Mouse (Mus musculus) adrenal gland, postnatal 36 days (tissue): ENCODE measurements at regions not wholly inside any gene's neighbourhood (a gene's known extent, or its start where the extent isn't known, plus 50 kb on each side); places are given as distances from the start of the nearest gene placed in this dataset.
"Not testable (repeated sequence)": the region's sequence is repeated elsewhere in the genome, so short reads cannot be mapped to it uniquely, and the experiment has no call there.

ENCODE experiments used
- DNase-seq, 2 experiments: peaks; one replicate each; pipeline ENCODE4 v3.0.0; 2021; ENCODE audit warnings: mixed read lengths in 1 of 2

GRCm38 (mm10) chr2:160507816-160508564 is 137.7 kb upstream of the Top1 start:
- no peak for DNase-seq

DNA sequence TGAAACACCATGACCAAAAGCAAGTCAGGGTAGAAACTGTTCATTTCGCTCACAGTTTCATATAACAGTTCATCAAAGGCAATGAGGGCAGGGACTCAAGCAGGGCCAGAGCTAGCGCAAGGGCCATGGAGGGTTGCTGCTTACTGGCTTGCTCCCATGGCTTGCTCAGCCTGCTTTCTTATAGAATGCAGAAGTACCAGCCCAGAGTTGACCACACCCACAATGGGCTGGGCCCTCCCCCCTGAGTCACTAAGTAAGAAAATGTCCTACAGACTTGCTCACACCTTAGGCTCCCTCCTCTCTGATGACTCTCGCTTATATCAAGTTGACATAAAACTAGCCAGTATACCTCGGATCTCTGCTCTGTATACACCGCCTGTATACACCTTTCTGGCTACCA is 135.5 kb upstream of the Top1 start:
- DNase-seq, result no peak

DNA sequence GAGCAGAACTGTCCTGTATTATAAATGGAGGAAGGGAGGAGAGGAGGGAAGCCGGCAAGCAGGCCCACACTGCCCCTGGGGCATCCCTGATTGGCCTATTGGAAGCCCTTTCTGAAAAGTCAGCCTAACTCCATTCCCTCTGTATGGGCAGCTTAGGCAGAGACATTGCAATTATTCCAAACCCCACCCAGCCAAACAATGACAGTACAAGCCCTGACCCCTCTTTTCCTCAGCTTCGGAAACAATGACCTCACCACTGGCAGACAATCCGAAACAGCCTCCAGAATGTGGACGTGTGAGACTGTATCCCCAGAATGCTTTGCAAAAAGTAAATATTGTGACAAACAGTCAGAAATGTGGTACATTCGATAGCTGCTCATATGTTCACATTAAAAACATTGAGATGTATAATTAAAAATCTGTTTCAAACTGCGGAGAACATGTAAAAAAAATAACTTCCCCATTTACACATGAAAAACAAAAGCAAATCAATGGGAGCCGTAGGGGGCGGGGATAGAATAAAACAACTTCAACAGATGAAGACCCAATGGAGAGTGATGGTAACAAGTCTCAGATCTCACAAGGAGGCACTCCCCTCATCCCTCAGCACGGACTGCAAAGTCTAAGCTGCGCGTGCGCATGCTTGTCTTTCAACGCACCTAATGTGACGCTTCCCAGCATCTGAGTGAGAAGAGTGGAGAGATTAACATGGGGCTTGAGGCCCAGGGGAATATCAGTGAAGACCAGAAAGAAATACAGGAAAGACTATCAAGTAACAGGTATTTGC is 134.9 kb upstream of the Top1 start:
- no peak for DNase-seq

GRCm38 (mm10) chr2:160515621-160516020 is 130.1 kb upstream of the Top1 start:
- no peak for DNase-seq

- no peak for DNase-seq
Measured at GRCm38 (mm10) chr2:160516526-160516925, 129.2 kb upstream of the Top1 start.

DNA sequence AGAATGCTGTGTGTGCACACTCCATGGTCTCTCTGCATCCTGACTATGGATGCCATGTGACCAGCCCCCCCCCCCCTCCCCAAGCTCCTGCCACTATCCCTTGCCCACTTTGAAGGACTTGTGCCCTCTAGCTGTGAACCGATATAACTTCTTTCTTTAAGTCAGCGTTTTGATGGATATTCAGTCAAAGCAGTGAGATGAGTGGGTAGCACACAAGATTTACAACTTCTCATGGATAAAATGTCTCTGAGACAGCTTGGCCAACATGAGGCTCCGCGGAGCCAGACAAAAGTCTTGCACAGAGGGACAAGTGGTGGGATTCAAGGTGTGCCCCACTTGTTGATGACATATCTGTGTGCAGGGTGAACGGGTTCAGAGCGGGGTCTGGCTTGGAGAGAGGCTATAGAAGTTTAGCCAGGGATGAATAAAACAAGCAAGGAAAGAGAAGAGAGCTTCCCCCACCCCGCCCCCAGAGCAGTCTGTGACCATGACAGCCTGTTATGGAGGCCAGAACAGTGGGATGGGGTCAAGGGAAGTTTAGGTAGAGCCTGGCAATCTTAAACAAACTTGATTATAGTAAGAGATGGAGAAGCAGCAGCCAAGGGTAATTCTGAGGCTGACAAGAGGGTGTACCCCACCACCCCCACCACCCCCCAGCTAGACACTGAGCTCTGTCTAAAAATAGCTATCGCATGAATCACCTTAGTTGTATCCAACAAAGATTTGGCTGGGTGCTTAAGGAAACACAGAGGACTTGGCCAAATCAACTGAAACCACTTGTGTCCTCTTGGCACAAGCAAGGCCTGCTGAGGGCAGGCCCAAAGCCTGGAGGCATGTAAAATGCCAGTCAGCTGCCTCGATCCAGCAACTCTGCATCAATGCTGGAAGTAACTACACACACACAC is 120.1 kb upstream of the Top1 start:
- peak; percentile 12 to 14 for DNase-seq

DNA sequence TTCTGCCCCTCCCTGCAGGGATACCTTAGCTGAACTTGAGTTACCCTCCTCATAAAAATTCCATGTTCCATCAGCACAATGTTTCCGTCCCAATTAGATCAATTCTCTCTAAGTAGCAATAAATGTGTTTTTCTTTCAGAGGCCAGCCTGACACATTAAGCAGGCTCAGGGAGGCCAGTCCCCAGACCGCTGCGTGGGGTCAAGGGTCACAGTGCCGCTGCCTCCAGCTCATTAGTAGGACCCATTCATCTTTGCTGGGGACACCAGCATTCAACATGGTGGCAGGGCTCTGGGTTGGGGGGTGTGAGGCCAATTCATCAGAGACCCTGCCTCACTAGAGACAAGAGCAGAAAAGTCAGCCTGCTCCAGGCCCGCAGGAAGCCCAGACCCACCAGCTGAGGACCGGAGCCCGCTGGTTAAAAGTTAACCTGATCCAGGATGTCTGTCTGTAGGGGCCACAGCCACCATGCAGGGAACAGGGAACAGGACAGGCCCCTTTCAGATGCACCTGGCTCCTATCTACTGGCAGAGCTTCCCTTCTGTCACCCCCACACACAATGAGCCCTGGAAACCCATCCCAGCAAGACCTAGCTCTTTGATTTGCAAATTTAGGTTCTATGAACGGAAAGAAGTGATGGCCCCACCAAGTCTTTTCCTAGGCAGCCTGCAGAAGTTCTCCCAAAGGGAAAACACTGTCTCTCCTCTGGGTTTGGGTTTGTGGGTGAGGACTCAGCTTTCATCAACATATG is 119.1 kb upstream of the Top1 start:
- DNase-seq, result no peak

GRCm38 (mm10) chr2:160529306-160529705 is 116.4 kb upstream of the Top1 start:
- DNase-seq, result no peak

GRCm38 (mm10) chr2:160530377-160530776 is 115.3 kb upstream of the Top1 start:
- DNase-seq, result no peak

- no peak for DNase-seq
Measured at GRCm38 (mm10) chr2:160537319-160537719, 108.4 kb upstream of the Top1 start.

- no peak for DNase-seq
Measured at GRCm38 (mm10) chr2:160545527-160545926, 100.2 kb upstream of the Top1 start.

GRCm38 (mm10) chr2:160552121-160552669 is 93.5 kb upstream of the Top1 start:
- no peak for DNase-seq

- no peak for DNase-seq
Measured at GRCm38 (mm10) chr2:160561711-160562110, 84.0 kb upstream of the Top1 start.

- no peak for DNase-seq
Measured at GRCm38 (mm10) chr2:160567813-160568212, 77.9 kb upstream of the Top1 start.

GRCm38 (mm10) chr2:160569496-160569895 is 76.2 kb upstream of the Top1 start:
- DNase-seq, result no peak

GRCm38 (mm10) chr2:160578384-160579320 is 67.0 kb upstream of the Top1 start:
- peak; percentile 86 to 90 for DNase-seq

- no peak for DNase-seq
Measured at GRCm38 (mm10) chr2:160580250-160580649, 65.4 kb upstream of the Top1 start.

DNA sequence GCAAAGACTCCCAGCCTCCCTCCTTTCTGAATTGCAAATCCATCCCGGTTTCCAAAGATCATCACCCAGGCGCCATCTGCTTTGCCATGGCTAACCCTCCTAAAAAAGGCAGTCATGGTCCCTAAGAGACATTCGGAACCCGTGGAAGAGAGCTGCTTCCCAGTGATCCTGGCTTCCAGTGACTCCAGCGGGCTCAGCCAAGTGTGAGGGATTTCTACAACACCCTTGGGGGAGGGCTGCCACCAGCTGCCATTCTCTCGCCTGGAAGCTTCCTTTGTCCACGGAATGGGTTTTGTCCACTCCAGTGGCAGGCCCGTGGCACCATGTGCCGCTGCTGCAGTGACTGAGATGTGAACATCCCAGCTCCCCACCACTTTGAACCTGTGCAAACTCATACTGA is 64.7 kb upstream of the Top1 start:
- DNase-seq, result no peak

GRCm38 (mm10) chr2:160583034-160583433 is 62.7 kb upstream of the Top1 start:
- not testable (repeated sequence) for DNase-seq

DNA sequence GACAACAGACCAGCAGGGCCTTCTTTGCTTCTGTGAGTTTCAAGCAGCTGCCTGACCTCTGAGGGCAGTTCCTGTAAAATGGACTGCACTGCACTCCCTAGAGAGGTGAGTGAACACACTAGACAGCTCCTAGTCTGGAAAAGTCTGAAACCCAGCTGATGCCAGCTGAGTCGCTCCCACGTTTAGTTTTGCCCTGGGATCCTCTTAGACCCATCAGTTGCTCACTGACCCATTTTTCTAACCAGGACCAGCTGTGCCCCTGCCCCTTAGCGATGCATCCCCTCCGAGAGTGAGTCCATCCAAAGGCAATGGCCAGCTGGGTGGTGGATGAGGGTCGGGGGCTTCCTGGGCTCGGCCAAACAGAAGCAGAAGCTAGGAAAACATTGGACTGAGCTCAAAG is 62.2 kb upstream of the Top1 start:
- no peak for DNase-seq
